Mouse (Mus musculus) lung, embryonic 14.5 days (tissue): Measurements from ENCODE around the gene Pou3f3. TPM values are rescaled to one million over a fixed set of nuclear protein-coding genes. Genes with fewer than 3 reads are reported as not detected.

Source experiments
- ATAC-seq: fragments of 200-750 bp; cut with Nextera tagmentation; 2 replicates; pipeline ENCODE4 v1.8.0; 2017; ENCODE audit warnings: mild to moderate bottlenecking, moderate TSS enrichment, moderate library complexity; ENCODE audit not compliant: insufficient read depth
- DNase-seq: peaks from one replicate; pipeline ENCODE4 v3.0.0-alpha.2; 2015
- H3K27ac ChIP-seq: fragments of 300-500 bp; sonication (generic); 2 replicates; pipeline ENCODE4 v1.5.1; 2014; ENCODE audit warnings: low read depth, mild to moderate bottlenecking, moderate library complexity
- H3K27me3 ChIP-seq: fragments of 300-500 bp; sonication (generic); 2 replicates; pipeline ENCODE4 v1.6.1; 2014; ENCODE audit warnings: low read length, control low read depth; ENCODE audit not compliant: insufficient read depth
- H3K36me3 ChIP-seq: fragments of 300-500 bp; sonication (generic); 2 replicates; pipeline ENCODE4 v1.6.1; 2014; ENCODE audit warnings: control low read depth; ENCODE audit not compliant: insufficient read depth
- H3K4me1 ChIP-seq: fragments of 300-500 bp; sonication (generic); 2 replicates; pipeline ENCODE4 v1.6.1; 2014; ENCODE audit warnings: antibody characterized with exemption, control low read depth; ENCODE audit not compliant: insufficient read depth
- H3K4me2 ChIP-seq: fragments of 300-500 bp; sonication (generic); 2 replicates; pipeline ENCODE4 v1.6.1; 2014; ENCODE audit warnings: mild to moderate bottlenecking
- H3K4me3 ChIP-seq: fragments of 300-500 bp; sonication (generic); 2 replicates; pipeline ENCODE4 v1.5.1; 2014; ENCODE audit warnings: low read depth, low read length
- H3K9ac ChIP-seq: fragments of 300-500 bp; sonication (generic); 2 replicates; pipeline ENCODE4 v1.6.1; 2014
- H3K9me3 ChIP-seq: fragments of 300-500 bp; sonication (generic); 2 replicates; pipeline ENCODE4 v1.6.1; 2016; ENCODE audit warnings: low read depth, low read length, control low read depth
- CTCF ChIP-seq: IDR thresholded peaks from 2 replicates; pipeline ENCODE4 v1.5.1; 2016; ENCODE audit warnings: antibody characterized with exemption, low read depth
- WGBS: fragments of 180-500 bp; shearing (Covaris S2); extraction: QIAGEN DNeasy Blood & Tissue Kit; methylation state at CpG from one replicate; pipeline ENCODE4 v1.1.7; 2014; 5-methylcytosine and 5-hydroxymethylcytosine counted together
- polyA plus RNA-seq: library from polyadenylated mRNA; unstranded; fragments of >200 nt; fragmentation: Nextera tagmentation; extraction: Ambion mirVana; gene quantifications from 2 replicates; pipeline ENCODE4 v1.2.1, GENCODE M21; 2014

The Pou3f3 gene
- polyA plus RNA-seq, 1 experiment from 2014 or later, result 0.49 TPM

DNA sequence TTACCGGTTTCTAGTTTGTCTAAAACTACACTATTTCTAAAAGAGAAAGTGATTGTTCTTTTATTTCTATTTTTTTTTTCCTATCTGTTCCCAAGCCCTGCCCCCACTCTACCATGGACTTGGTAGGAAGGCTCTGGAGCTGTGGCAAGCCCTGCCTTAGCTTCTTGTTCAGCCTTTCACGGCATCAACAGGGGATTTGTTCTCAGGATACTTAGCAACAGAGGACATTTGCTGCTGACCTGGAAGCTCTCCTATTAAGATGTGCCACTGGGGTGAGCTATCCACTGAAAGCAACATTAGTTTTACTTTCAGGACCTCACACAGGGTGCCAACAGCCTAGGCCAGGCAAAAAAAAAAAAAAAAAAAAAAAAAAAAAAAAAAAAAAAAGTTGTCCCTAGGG is 15.4 kb downstream of the Pou3f3 start:
- no peak overlapping the region for H3K27ac ChIP-seq
- H3K4me1 ChIP-seq, result no peaks in the 10 kb centered on the region
- TF ChIP-seq CTCF, result no peak
- H3K36me3 ChIP-seq, result no peaks in the 10 kb centered on the region
- H3K4me3 ChIP-seq, result no peak overlapping the region
- no peak overlapping the region for H3K4me2 ChIP-seq
- no peak overlapping the region for H3K9ac ChIP-seq
- 10% methylated on average over 2 of the region's 2 CpGs for WGBS
- peaks cover 95% of the 10 kb centered on the region for H3K27me3 ChIP-seq
- no peak for DNase-seq
- H3K9me3 ChIP-seq, result no peaks in the 10 kb centered on the region
- ATAC-seq, result no peak

DNA sequence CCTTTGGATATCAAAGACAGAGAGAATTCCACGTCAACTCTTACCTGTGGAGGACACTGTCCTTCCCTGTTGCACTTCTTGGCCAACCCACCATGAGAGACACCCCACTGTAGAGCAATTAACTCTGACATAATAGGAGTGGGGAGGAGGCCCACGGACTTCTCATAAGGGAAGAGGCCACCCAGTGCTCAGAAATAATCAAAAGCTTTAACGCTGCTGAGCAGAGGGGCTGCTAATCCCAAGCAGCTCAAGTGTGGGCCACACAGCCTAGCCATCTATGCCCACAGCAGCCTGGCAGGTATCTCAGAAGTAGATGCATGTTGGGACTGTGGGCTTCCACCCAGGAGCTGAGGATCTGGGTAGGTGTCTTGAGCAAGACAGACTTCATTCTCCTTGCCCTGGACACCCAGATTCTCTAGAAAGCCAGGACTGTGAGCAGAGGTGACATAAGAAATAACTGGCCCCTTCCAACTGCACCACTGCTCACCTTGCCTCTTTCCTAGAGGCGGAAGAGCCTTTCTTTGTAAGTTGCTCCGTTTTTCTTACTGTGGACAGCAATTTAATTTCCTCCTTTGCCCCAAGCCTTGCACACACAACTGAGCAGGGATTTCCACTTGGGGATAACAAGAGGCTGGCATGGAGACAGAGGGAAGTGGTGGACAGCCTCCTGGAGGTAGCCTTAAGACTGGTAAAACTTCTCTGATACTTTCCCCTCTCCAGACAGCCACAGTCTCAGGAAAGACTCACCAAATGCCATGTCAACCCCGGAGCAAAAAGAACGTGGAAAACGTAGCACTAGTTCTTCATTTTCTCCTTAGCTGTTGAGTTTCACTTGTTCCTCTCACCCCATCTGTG is 16.1 kb downstream of the Pou3f3 start:
- Histone ChIP-seq H3K4me3 (no peak overlapping the region), H3K4me2 (no peak overlapping the region), H3K27me3 (peaks cover 88% of the 10 kb centered on the region), H3K9me3 (no peaks in the 10 kb centered on the region), H3K27ac (no peak overlapping the region), H3K4me1 (no peaks in the 10 kb centered on the region), H3K9ac (no peak overlapping the region), H3K36me3 (no peaks in the 10 kb centered on the region)
- TF ChIP-seq CTCF, result no peak
- no peak for DNase-seq
- 10% methylated on average over 8 of the region's 8 CpGs for WGBS
- ATAC-seq, result no peak

DNA sequence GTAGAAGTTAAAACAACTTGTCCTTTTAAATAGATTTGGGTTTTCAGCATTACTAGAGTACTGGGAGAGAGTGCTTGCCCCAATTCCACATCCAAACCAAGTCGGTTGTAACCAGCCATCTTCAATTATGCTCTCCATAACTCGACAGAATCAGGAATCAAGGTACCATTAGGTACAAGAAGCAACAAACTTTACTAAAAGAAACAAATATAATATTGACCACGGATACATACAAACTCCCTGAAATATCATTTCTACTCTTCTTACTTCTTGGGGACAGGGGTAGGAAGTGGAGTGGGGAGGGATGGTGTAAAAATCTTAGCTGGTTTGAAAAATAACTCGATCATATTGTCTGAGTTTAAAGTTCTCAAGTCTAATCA is 16.7 kb downstream of the Pou3f3 start:
- Histone ChIP-seq H3K36me3 (no peaks in the 10 kb centered on the region), H3K27me3 (peaks cover 81% of the 10 kb centered on the region), H3K9me3 (no peaks in the 10 kb centered on the region), H3K4me1 (no peaks in the 10 kb centered on the region), H3K4me3 (no peak overlapping the region), H3K27ac (no peak overlapping the region), H3K4me2 (no peak overlapping the region), H3K9ac (no peak overlapping the region)
- WGBS, result 6% methylated on average over 4 of the region's 4 CpGs
- DNase-seq (no peak), ATAC-seq (no peak)
- no peak for TF ChIP-seq CTCF

DNA sequence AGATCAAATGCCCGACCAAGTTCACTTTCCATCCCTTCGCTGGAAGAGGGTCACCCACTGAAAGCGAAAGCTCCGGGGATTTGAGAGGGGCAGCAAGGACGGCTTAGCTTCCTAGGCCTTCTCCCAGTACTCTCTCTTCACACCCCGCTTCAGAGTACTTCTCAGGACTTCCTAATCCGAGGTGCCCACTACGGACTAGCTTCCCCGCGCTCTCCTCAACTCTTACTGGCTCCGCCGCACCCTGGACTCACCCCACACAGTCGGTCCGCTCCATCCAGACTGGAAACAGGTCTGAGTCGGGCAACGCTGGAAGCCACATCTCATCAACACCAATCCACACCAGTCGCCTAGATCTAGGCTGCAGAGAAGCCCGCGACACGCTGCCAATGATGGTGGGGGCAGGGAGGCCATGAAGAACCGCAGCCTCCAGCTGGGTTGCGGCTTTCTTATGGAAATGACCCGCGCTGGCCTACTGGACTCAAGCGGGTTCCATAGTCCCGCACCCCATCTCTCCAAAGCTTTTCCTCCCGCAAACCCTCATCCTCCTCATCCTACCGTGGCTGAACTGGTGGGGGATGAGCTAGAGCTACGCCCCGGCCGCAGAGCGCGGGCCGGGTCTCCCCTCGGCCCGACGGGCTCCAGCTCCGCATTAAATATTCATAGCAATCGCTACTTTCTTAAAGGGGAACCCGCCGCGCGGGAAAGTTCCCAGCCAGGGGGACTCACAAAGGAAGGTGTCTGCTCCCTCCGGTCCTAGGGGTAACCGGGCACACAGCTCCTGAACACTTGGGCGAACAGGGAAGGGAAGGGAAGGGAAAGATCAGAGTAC is 17.8 kb downstream of the Pou3f3 start:
- TF ChIP-seq CTCF, result no peak
- H3K36me3 ChIP-seq, result no peaks in the 10 kb centered on the region
- H3K4me2 ChIP-seq, result peak overlapping the region; percentile 65
- H3K9ac ChIP-seq, result peak overlapping the region; percentile 13; the same call in 1 of the 2 replicates
- ATAC-seq, result peak; percentile 50
- H3K9me3 ChIP-seq, result no peaks in the 10 kb centered on the region
- H3K4me3 ChIP-seq, result peak overlapping the region; percentile 36
- DNase-seq, result peak; percentile 57
- 1% methylated on average over 46 of the region's 46 CpGs for WGBS
- peaks cover 78% of the 10 kb centered on the region for H3K27me3 ChIP-seq
- H3K4me1 ChIP-seq, result no peaks in the 10 kb centered on the region
- no peak overlapping the region for H3K27ac ChIP-seq

DNA sequence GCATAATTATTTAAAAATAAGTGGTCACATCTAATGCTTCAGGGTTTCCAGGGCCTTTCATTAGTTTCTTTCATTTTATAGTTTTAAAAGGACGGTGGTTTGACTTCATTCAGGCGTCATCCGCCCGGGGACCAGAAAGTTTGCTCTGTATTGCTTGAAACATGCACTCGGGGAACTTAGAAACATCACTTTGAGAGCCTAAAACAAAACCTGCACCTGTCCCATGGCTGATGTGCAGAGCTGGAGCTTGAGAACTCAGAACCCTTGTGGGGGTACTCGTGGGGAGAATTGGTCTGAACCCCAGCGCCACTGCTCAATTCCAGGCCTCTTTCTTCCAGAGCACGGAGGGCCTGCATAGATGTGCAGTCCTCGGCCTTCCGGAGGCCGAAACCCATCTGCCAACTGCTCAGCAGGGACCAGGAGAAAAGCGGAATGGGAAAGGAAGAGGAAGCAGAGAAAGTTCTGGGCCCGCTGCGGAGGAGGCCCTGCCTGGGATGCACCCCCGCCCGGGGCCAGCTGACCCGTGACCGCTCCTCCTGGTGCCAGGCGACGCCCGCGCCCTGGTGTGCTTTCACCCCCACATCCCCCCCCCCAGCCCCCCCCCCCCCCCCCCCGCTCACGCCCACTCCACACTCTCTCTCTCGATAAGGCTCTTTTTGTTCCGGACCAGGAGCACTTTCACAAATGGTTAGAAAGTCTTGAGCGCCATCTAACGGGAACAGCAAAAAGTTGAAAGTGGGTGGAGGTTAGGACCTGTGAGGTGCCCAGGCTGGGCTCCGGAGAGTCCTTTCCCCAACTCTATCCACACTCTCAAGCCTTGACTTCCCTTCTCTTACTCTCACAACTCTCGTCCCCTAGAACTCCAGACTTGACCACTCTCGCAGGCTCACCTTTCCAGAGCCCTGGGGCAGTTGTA is 18.7 kb downstream of the Pou3f3 start:
- no peaks in the 10 kb centered on the region for H3K4me1 ChIP-seq
- H3K27ac ChIP-seq, result no peak overlapping the region
- peak; percentile 68 for ATAC-seq
- H3K9me3 ChIP-seq, result no peaks in the 10 kb centered on the region
- WGBS, result 2% methylated on average over 29 of the region's 31 CpGs
- no peaks in the 10 kb centered on the region for H3K36me3 ChIP-seq
- H3K27me3 ChIP-seq, result peaks cover 74% of the 10 kb centered on the region
- H3K4me3 ChIP-seq, result peak overlapping the region; percentile 36
- peak; percentile 65 for TF ChIP-seq CTCF
- H3K9ac ChIP-seq, result no peak overlapping the region
- peak overlapping the region; percentile 65 for H3K4me2 ChIP-seq
- DNase-seq, result peak; percentile 89

DNA sequence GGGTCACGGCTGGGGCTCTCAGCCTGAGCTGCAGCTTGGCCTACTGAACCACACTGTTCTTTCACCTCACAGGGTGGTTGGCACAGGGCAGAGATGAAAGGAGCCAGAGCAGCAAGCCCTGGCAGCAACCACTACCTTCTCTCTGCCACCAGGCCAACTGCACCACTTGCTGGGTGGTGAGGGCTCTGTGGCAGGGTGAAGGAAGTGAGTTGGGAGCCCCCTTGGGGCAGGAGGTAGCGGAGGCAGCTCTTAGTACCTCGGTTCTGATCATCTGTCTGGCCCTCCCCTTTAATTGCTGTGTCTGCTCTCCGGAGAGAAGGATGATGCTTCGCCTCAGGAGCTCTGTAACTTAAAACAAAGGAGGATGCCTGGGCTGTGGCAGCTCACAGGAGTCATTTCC is 23.0 kb downstream of the Pou3f3 start:
- 22% methylated on average over 5 of the region's 5 CpGs for WGBS
- no peaks in the 10 kb centered on the region for H3K4me1 ChIP-seq
- ATAC-seq, result no peak
- H3K4me3 ChIP-seq, result no peak overlapping the region
- H3K9ac ChIP-seq, result no peak overlapping the region
- no peak for DNase-seq
- TF ChIP-seq CTCF, result peak; percentile 25
- no peak overlapping the region for H3K27ac ChIP-seq
- H3K9me3 ChIP-seq, result no peaks in the 10 kb centered on the region
- H3K36me3 ChIP-seq, result no peaks in the 10 kb centered on the region
- H3K4me2 ChIP-seq, result no peak overlapping the region
- H3K27me3 ChIP-seq, result peaks cover 39% of the 10 kb centered on the region
